Mouse (Mus musculus) forebrain, embryonic 16.5 days (tissue): ENCODE results near the gene Gm13889. TPM values are rescaled to one million over a fixed set of nuclear protein-coding genes. Genes with fewer than 3 reads are reported as not detected.

Source experiments
- ATAC-seq: fragments of 200-750 bp; cut with Nextera tagmentation; 2 replicates; pipeline ENCODE4 v1.8.0; 2017; ENCODE audit warnings: mild to moderate bottlenecking, moderate library complexity
- H3K27ac ChIP-seq: fragments of 300-500 bp; sonication (generic); 2 replicates; pipeline ENCODE4 v1.5.1; 2014; ENCODE audit warnings: low read length, control low read depth
- H3K27me3 ChIP-seq: fragments of 300-500 bp; sonication (generic); replicated peaks from 2 replicates; pipeline ENCODE4 v1.6.1; 2014; ENCODE audit warnings: low read length; ENCODE audit not compliant: control insufficient read depth, insufficient read depth
- H3K36me3 ChIP-seq: fragments of 300-500 bp; sonication (generic); 2 replicates; pipeline ENCODE4 v1.6.1; 2014; ENCODE audit not compliant: control insufficient read depth, insufficient read depth
- H3K4me1 ChIP-seq: fragments of 300-500 bp; sonication (generic); replicated peaks from 2 replicates; pipeline ENCODE4 v1.6.1; 2014; ENCODE audit warnings: low read length; ENCODE audit not compliant: control insufficient read depth, insufficient read depth
- H3K4me2 ChIP-seq: fragments of 300-500 bp; sonication (generic); 2 replicates; pipeline ENCODE4 v1.6.1; 2014; ENCODE audit warnings: mild to moderate bottlenecking, low read length, control low read depth
- H3K4me3 ChIP-seq: fragments of 300-500 bp; sonication (generic); replicated peaks from 2 replicates; pipeline ENCODE4 v1.5.1; 2014; ENCODE audit warnings: mild to moderate bottlenecking, low read length, control low read depth
- H3K9ac ChIP-seq: fragments of 300-500 bp; sonication (generic); replicated peaks from 2 replicates; pipeline ENCODE4 v1.6.1; 2014; ENCODE audit warnings: low read depth, low read length, control low read depth
- H3K9me3 ChIP-seq: fragments of 300-500 bp; sonication (generic); 2 replicates; pipeline ENCODE4 v1.6.1; 2016; ENCODE audit warnings: low read length; ENCODE audit not compliant: control insufficient read depth
- WGBS: fragments of 180-500 bp; shearing (Covaris S2); extraction: QIAGEN DNeasy Blood & Tissue Kit; methylation state at CpG from one replicate; pipeline ENCODE4 v1.1.7; 2014; 5-methylcytosine and 5-hydroxymethylcytosine counted together
- polyA plus RNA-seq: library from polyadenylated mRNA; unstranded; fragments of >200 nt; fragmentation: Nextera tagmentation; extraction: Ambion mirVana; gene quantifications from 2 replicates; pipeline ENCODE4 v1.2.1, GENCODE M21; 2015

The Gm13889 gene
- polyA plus RNA-seq, 1 experiment from 2014 or later, result 17.7 TPM

DNA sequence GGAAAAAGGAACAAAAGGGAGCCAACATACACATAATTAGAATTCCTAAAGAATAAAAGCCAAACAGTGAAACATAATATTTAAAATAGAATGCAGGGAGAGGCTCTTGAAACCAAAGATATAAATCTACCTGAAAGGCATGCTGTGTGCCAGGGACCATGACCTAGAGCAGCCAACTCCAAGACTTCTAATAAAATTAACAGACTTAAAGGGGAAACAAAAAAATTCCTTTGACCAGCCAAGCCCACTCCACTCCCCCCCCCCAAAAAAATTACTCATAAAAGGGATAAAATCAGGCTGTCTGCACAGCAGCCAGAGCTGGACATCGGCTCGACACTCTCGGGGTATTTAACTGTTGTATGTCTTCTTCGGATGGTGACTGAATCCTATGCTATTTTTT, 12.1 kb downstream of the Gm13889 start:
- Histone ChIP-seq H3K9me3 (peaks cover 7% of the 10 kb centered on the region), H3K4me2 (no peak overlapping the region), H3K4me1 (no peaks in the 10 kb centered on the region), H3K36me3 (no peaks in the 10 kb centered on the region), H3K9ac (no peak overlapping the region), H3K27me3 (no peaks in the 10 kb centered on the region), H3K27ac (no peak overlapping the region), H3K4me3 (no peak overlapping the region)
- 97% methylated on average over 4 of the region's 4 CpGs for WGBS
- no peak for ATAC-seq

GRCm38 (mm10) chr2:93944099-93944498, 12.9 kb downstream of the Gm13889 start:
- WGBS, result 95% methylated on average over 2 of the region's 2 CpGs
- H3K27me3 ChIP-seq, result no peaks in the 10 kb centered on the region
- no peak overlapping the region for H3K27ac ChIP-seq
- H3K9ac ChIP-seq, result no peak overlapping the region
- H3K4me1 ChIP-seq, result no peaks in the 10 kb centered on the region
- no peak overlapping the region for H3K4me2 ChIP-seq
- no peaks in the 10 kb centered on the region for H3K36me3 ChIP-seq
- no peak for ATAC-seq
- H3K9me3 ChIP-seq, result peaks cover 7% of the 10 kb centered on the region
- H3K4me3 ChIP-seq, result no peak overlapping the region

DNA sequence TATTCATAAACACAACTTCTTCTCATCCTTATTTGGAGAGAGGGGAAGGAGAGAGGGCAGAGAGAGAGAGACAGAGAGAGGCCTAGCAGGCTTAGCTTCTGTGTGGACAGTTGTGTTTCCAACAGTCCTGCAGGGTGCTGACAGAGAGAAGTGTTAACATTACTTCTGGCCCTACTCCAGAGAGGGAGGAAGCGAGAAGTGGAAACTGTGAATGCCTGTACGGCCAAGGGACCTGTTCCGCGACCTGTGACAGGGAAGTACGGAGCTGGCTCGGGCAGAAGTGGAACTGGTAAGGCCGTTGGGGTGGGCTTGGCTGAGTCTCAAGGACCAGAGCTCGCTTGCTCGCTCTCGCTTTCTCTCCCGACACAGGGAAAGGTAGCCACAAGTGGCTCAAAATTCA, 15.3 kb downstream of the Gm13889 start:
- no peaks in the 10 kb centered on the region for H3K36me3 ChIP-seq
- ATAC-seq, result no peak
- no peak overlapping the region for H3K27ac ChIP-seq
- H3K4me2 ChIP-seq, result no peak overlapping the region
- H3K4me3 ChIP-seq, result no peak overlapping the region
- H3K9me3 ChIP-seq, result peaks cover 7% of the 10 kb centered on the region
- no peaks in the 10 kb centered on the region for H3K4me1 ChIP-seq
- WGBS, result 73% methylated on average over 11 of the region's 11 CpGs
- no peaks in the 10 kb centered on the region for H3K27me3 ChIP-seq
- H3K9ac ChIP-seq, result no peak overlapping the region

DNA sequence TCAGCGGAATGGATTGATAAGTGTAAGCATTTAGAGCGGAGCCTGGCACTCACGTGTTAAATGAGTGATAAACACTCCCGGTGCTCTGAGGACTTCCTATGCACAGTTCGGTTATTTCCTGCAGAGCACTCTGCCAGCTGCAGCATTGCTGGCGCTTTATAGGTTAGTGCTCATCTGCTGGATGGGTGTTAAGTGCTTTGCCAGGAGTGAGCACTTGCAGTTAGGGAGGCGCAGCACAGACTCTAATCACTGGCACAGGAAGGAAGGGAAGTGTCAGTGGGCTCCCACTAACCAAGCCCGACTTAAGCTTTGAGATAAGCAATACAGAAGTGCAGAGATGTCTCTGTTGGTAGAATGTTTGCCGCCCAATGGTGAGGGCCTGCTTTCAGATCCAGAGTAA, 18.5 kb downstream of the Gm13889 start:
- Histone ChIP-seq H3K9ac (no peak overlapping the region), H3K27me3 (no peaks in the 10 kb centered on the region), H3K4me2 (no peak overlapping the region), H3K9me3 (peaks cover 4% of the 10 kb centered on the region; the same call in 1 of the 2 replicates), H3K4me1 (no peaks in the 10 kb centered on the region), H3K27ac (no peak overlapping the region; the same call in 1 of the 2 replicates), H3K36me3 (no peaks in the 10 kb centered on the region), H3K4me3 (no peak overlapping the region)
- ATAC-seq, result no peak
- 69% methylated on average over 9 of the region's 9 CpGs for WGBS

GRCm38 (mm10) chr2:93928866-93929265, 28.1 kb downstream of the Gm13889 start:
- no peaks in the 10 kb centered on the region for H3K27me3 ChIP-seq
- no peaks in the 10 kb centered on the region for H3K36me3 ChIP-seq
- H3K9ac ChIP-seq, result no peak overlapping the region
- no peak overlapping the region for H3K27ac ChIP-seq
- no peak overlapping the region for H3K4me2 ChIP-seq
- H3K9me3 ChIP-seq, result no peaks in the 10 kb centered on the region
- H3K4me1 ChIP-seq, result no peaks in the 10 kb centered on the region
- H3K4me3 ChIP-seq, result no peak overlapping the region
- ATAC-seq, result no peak
- 89% methylated on average over 10 of the region's 10 CpGs for WGBS

DNA sequence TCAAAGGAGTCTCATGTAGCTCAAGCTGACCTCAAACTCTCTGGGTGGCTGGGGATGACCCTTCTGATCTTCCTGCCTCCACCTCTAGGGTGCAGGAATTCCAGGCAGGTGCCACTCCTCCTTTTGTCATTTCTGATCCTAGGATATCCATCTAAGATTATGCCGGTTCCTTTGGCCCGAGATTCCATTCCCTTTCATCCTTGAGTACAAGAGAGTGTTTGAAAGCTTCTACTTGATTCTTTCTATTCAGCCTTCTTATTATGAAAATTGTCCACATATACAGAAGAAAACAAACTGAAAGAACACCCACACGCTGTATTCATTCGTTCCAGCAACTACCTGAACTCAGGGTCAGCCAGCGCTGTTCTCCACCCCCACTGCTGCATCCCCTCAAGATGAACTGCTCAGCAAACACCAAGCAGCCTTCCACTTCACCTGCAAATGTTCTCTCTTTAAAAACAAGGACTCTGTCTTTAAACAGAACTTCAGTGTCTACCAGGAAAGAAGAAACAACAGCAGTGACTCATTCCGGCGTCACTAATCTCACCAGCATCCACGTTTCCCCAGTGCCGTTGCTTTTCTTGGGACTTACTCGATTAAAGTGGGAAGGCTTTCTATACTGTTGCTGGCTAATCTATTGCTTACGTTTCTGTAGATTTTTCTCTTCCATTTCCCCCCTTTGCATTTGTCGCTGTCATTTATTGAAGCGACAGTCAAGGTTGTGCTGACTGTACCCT, 29.1 kb downstream of the Gm13889 start:
- Histone ChIP-seq H3K27me3 (no peaks in the 10 kb centered on the region), H3K4me3 (no peak overlapping the region), H3K36me3 (no peaks in the 10 kb centered on the region)

GRCm38 (mm10) chr2:93926141-93926540, 30.9 kb downstream of the Gm13889 start:
- no peak overlapping the region for H3K4me3 ChIP-seq
- H3K9me3 ChIP-seq, result peaks cover 3% of the 10 kb centered on the region; the same call in 1 of the 2 replicates
- no peaks in the 10 kb centered on the region for H3K27me3 ChIP-seq
- no peaks in the 10 kb centered on the region for H3K4me1 ChIP-seq
- H3K36me3 ChIP-seq, result no peaks in the 10 kb centered on the region
- H3K27ac ChIP-seq, result no peak overlapping the region
- no peak overlapping the region for H3K4me2 ChIP-seq
- no peak for ATAC-seq
- H3K9ac ChIP-seq, result no peak overlapping the region
- 95% methylated on average over 8 of the region's 8 CpGs for WGBS

More for the DNA sequence above, 29.1 kb downstream of the Gm13889 start:
- no peak overlapping the region for H3K4me2 ChIP-seq
- no peak for ATAC-seq
- H3K9ac ChIP-seq, result no peak overlapping the region
- H3K27ac ChIP-seq, result no peak overlapping the region
- WGBS, result 76% methylated on average over 13 of the region's 13 CpGs
- H3K9me3 ChIP-seq, result no peaks in the 10 kb centered on the region
- no peaks in the 10 kb centered on the region for H3K4me1 ChIP-seq

DNA sequence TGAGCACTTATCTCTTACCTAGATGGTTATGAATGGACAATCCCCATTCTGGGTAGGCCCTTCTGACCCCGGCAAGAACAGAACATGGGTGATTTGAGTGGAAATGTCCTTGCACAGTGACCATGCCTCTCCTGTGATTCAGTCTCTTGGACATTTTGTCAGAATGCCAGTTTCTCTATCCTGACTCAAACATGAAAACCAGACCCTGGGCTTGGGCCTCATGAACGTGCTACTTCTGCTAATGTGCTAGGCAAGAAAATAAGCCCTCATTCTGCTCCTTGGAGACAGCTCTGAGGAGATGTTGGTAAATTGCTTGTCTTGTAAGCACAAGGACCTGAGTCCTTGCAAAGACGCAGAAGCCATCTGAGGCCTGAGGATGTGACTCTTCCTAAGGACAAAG, 37.9 kb downstream of the Gm13889 start:
- 90% methylated on average over 3 of the region's 3 CpGs for WGBS
- H3K4me2 ChIP-seq, result no peak overlapping the region
- ATAC-seq, result no peak
- no peak overlapping the region for H3K9ac ChIP-seq
- 0 out of 2 replicates have a peak, but pooled peaks cover 2% of the 10 kb centered on the region for H3K27me3 ChIP-seq
- H3K4me1 ChIP-seq, result no peaks in the 10 kb centered on the region
- no peak overlapping the region for H3K27ac ChIP-seq
- peaks cover 3% of the 10 kb centered on the region; the same call in 1 of the 2 replicates for H3K9me3 ChIP-seq
- H3K36me3 ChIP-seq, result no peaks in the 10 kb centered on the region
- no peak overlapping the region for H3K4me3 ChIP-seq

DNA sequence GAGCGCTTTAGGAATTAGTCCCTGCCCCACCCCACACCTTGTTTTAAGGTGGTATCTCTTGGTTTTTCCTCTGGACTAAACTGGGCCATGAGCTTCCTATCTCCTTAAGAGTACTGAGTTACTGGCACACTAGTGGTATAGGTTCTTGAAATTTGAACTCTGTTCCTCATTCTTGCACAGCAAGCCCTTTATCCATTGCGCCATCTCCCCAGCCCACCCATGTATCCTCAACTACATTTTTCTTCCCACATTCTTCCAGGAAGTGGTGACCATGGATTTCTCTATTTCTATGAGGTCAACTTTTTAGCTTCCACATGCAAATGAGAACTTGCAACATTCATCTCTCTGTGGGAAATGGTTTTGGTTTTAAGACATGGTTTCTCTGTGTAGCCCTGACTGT, 43.4 kb downstream of the Gm13889 start:
- Histone ChIP-seq H3K27me3 (0 out of 2 replicates have a peak, but pooled peaks cover 2% of the 10 kb centered on the region), H3K9me3 (no peaks in the 10 kb centered on the region), H3K36me3 (no peaks in the 10 kb centered on the region), H3K9ac (no peak overlapping the region), H3K4me3 (no peak overlapping the region), H3K4me1 (no peaks in the 10 kb centered on the region), H3K27ac (no peak overlapping the region), H3K4me2 (no peak overlapping the region)
- ATAC-seq, result no peak
- 92% methylated on average over 2 of the region's 2 CpGs for WGBS
